Mouse (Mus musculus): Measurements from ENCODE around the gene Zfp747. TPM values are rescaled to one million over a fixed set of nuclear protein-coding genes. Genes with fewer than 3 reads are reported as not detected.
"Not testable (repeated sequence)": the region's sequence is repeated elsewhere in the genome, so short reads cannot be mapped to it uniquely, and the experiment has no call there.

Gene Zfp747
- polyA plus RNA-seq, 1 experiment from 2014 or later = 5.5 TPM

DNA sequence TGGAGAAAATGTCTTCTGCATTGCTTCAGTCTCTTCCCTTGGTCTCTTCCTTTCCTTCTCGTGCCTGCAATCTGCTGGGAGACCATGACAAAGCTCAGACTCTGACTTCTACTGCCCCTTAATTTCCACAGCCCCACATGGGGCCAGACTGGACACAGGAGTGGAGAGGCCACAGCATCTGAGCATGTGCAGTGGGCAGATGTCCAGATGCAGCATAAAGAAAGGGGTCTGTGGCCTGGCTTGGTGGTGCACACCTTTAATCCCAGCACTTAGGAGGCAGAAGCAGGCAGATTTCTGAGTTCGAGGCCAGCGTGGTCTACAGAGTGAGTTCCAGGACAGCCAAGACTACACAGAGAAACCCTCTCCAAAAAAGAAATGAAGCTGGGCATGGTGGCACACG lies 9.7 kb upstream of the Zfp747 start:
- H3K4me2 ChIP-seq (ENCODE audit: low read depth, low read length) = not testable (repeated sequence)
- WGBS = 93% methylated on average over 4 of the region's 4 CpGs

DNA sequence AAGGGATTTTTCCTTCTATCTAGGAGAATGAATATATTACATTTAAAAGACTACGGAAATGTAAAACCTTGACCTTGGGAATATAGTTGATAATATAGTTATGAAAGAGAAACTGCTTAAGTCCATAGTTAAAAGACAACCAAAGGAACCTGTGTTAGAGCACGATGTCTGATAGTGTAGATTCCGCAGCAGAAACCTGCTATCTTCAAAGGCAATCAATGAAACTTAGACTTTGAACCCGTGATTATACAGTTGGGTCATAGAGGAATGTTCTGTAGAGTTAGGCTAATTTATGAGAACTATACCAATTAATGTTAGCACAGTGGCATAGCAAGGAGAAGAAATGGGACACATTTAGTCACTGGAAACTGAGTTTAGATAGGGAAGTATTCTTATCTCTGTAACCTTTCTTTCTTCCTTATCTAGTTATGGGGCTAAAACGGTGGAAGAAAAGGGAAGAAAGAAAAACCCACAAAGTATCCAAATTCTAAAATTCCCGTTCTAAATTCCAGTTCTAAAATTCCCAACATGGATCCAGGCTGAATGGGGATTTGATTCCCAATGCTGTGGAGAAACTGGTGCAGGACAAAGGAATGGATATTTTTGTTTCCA lies 2.6 kb upstream of the Zfp747 start:
- Histone ChIP-seq H3K27me3 (ENCODE audit: control insufficient read depth, insufficient read depth, low read length) (no peaks in the 10 kb centered on the region), H3K9ac (ENCODE audit: low read length) (no peak overlapping the region), H3K4me3 (ENCODE audit: low read length) (no peak overlapping the region), H3K9me3 (replicated peaks; ENCODE audit: control insufficient read depth, low read length) (no peaks in the 10 kb centered on the region), H3K4me1 (ENCODE audit: control insufficient read depth, insufficient read depth, low read length) (no peaks in the 10 kb centered on the region), H3K27ac (ENCODE audit: low read length) (no peak overlapping the region), H3K4me2 (ENCODE audit: low read depth, low read length) (no peak overlapping the region), H3K36me3 (ENCODE audit: control insufficient read depth, insufficient read depth) (peaks cover 8% of the 10 kb centered on the region)
- WGBS = 61% methylated on average over 6 of the region's 6 CpGs
- no peak for ATAC-seq (replicated peaks; ENCODE audit: extremely low read depth, insufficient read depth, low FRiP score)

More for the DNA sequence above, 9.7 kb upstream of the Zfp747 start:
- not testable (repeated sequence) for H3K27me3 ChIP-seq (ENCODE audit: control insufficient read depth, insufficient read depth, low read length); ATAC-seq (replicated peaks; ENCODE audit: extremely low read depth, insufficient read depth, low FRiP score); H3K4me1 ChIP-seq (ENCODE audit: control insufficient read depth, insufficient read depth, low read length); H3K36me3 ChIP-seq (ENCODE audit: control insufficient read depth, insufficient read depth); H3K9ac ChIP-seq (ENCODE audit: low read length); H3K27ac ChIP-seq (ENCODE audit: low read length); H3K4me3 ChIP-seq (ENCODE audit: low read length); H3K9me3 ChIP-seq (replicated peaks; ENCODE audit: control insufficient read depth, low read length)

DNA sequence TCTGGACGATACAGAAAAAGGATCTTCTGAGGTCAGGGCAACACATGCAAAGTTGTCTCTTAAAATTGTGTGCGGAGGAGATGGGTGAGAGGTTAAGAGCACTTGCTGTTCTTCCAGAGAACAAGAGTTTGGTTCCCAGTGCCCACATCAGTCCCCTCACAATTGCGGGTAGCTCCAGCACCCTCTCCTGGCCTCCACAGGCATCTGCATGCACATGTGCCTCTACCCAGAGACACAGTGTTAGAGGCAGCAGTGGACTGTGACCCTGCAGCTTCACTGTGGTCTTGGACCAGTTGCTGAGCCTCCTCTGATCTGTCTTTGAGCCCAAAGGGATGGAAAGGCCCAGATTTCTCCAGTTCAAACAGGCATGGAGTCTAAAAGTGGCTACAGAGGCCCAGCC lies 4.0 kb downstream of the Zfp747 start:
- H3K4me3 ChIP-seq (ENCODE audit: low read length); H3K36me3 ChIP-seq (ENCODE audit: control insufficient read depth, insufficient read depth); H3K27me3 ChIP-seq (ENCODE audit: control insufficient read depth, insufficient read depth, low read length); H3K27ac ChIP-seq (ENCODE audit: low read length); H3K4me2 ChIP-seq (ENCODE audit: low read depth, low read length); ATAC-seq (replicated peaks; ENCODE audit: extremely low read depth, insufficient read depth, low FRiP score); H3K4me1 ChIP-seq (ENCODE audit: control insufficient read depth, insufficient read depth, low read length); H3K9me3 ChIP-seq (replicated peaks; ENCODE audit: control insufficient read depth, low read length); H3K9ac ChIP-seq (ENCODE audit: low read length): not testable (repeated sequence)
- 79% methylated on average over 3 of the region's 3 CpGs for WGBS

DNA sequence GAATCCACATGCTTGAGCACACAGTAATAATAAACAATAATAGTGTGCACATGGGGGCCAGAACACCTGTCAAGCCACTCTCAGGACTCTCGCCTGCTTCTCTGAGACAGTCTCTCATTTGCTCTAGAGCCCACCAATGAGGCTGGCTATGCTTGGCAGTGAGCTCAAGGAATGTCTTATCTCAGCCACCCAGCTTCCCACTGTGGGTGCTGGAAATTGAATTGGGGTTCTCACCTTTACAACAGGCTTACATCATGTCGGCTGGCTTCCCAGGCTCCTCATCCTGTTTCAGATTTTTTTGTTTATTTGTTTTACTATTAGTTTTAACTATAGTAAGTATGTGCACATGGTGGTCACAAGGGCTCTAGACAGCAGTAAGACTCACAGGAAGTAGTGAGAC lies 4.6 kb downstream of the Zfp747 start:
- Histone ChIP-seq H3K27me3 (ENCODE audit: control insufficient read depth, insufficient read depth, low read length) (no peaks in the 10 kb centered on the region), H3K4me2 (ENCODE audit: low read depth, low read length) (no peak overlapping the region), H3K4me1 (ENCODE audit: control insufficient read depth, insufficient read depth, low read length) (no peaks in the 10 kb centered on the region), H3K9ac (ENCODE audit: low read length) (no peak overlapping the region), H3K9me3 (replicated peaks; ENCODE audit: control insufficient read depth, low read length) (no peaks in the 10 kb centered on the region), H3K4me3 (ENCODE audit: low read length) (no peak overlapping the region), H3K27ac (ENCODE audit: low read length) (no peak overlapping the region), H3K36me3 (ENCODE audit: control insufficient read depth, insufficient read depth) (peaks cover 6% of the 10 kb centered on the region)
- ATAC-seq (replicated peaks; ENCODE audit: extremely low read depth, insufficient read depth, low FRiP score) = no peak
- 65% methylated on average over 2 of the region's 2 CpGs for WGBS

DNA sequence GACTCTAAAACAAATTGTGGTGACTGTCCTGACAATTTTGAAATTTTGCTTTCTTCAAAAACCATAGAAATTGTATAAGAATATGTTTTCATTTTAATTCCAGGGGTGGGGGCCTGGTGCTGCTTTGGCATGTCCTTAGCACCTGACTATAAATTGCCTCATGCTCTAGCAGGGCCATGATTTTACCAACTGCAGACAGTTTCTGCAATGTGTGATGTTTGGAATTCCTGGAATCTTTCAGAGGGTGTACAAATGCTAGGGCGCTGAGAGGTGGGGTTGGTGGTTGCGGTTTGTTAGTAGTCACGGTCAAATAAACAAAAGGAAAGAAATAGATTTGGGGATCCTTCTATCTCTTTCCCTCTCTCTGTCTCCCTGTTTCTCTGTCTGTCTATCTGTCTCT lies 9.6 kb downstream of the Zfp747 start:
- Histone ChIP-seq H3K27me3 (ENCODE audit: control insufficient read depth, insufficient read depth, low read length) (peaks cover 11% of the 10 kb centered on the region), H3K9me3 (replicated peaks; ENCODE audit: control insufficient read depth, low read length) (no peaks in the 10 kb centered on the region), H3K4me2 (ENCODE audit: low read depth, low read length) (no peak overlapping the region), H3K4me1 (ENCODE audit: control insufficient read depth, insufficient read depth, low read length) (no peaks in the 10 kb centered on the region; the same call in 1 of the 2 replicates), H3K27ac (ENCODE audit: low read length) (no peak overlapping the region), H3K36me3 (ENCODE audit: control insufficient read depth, insufficient read depth) (no peaks in the 10 kb centered on the region), H3K4me3 (ENCODE audit: low read length) (no peak overlapping the region), H3K9ac (ENCODE audit: low read length) (no peak overlapping the region)
- 54% methylated on average over 3 of the region's 3 CpGs for WGBS
- ATAC-seq (replicated peaks; ENCODE audit: extremely low read depth, insufficient read depth, low FRiP score) = no peak

DNA sequence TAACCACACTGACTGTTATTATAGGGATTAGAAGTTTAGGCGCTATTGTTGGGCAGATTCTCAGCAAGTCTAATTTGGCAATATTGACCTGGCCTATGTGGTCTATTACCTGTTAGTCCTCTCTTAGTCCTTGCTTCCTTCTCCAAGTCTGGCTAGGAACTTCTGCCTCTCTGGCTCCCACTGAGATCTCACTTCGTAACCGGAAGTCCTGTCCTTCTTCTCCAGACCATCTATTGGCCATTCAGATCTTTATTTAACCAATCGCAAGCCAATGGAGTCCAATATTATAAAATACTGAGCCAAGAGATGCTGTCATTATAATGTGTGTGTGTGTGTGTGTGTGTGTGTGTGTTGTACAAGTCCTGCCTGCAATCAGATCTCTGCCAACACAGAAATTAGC lies 11.7 kb downstream of the Zfp747 start:
- H3K4me2 ChIP-seq (ENCODE audit: low read depth, low read length) = peak overlapping the region; percentile 64
- WGBS = 64% methylated on average over 4 of the region's 4 CpGs
- ATAC-seq (replicated peaks; ENCODE audit: extremely low read depth, insufficient read depth, low FRiP score) = no peak
- H3K36me3 ChIP-seq (ENCODE audit: control insufficient read depth, insufficient read depth) = no peaks in the 10 kb centered on the region
- no peaks in the 10 kb centered on the region; the same call in 1 of the 2 replicates for H3K4me1 ChIP-seq (ENCODE audit: control insufficient read depth, insufficient read depth, low read length)
- H3K27ac ChIP-seq (ENCODE audit: low read length) = no peak overlapping the region
- peaks cover 20% of the 10 kb centered on the region for H3K27me3 ChIP-seq (ENCODE audit: control insufficient read depth, insufficient read depth, low read length)
- H3K4me3 ChIP-seq (ENCODE audit: low read length) = peak overlapping the region; percentile 37
- H3K9ac ChIP-seq (ENCODE audit: low read length) = no peak overlapping the region
- no peaks in the 10 kb centered on the region for H3K9me3 ChIP-seq (replicated peaks; ENCODE audit: control insufficient read depth, low read length)

DNA sequence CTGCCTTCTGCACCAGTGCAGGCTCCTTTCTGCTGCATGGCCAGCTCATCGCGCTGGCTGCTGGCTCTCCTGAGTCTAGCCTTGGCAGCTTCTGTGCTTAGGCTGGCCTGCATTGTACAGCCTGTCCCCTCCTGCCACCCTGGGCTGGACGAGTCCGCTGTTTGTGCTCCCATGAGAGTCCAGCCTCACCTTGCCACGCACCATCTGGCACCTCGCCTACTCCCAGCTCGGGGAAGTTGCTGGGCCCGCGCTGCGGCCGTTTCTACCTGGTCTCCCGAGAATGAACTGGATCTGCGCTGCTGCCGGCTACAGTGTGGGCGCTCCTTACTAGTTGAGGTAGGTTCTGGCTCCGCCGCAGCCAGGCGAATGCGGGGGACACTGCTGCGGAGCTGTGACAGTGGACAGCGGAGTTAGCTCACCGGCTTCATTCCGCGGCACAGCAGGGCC lies 12.4 kb downstream of the Zfp747 start:
- no peaks in the 10 kb centered on the region for H3K36me3 ChIP-seq (ENCODE audit: control insufficient read depth, insufficient read depth)
- ATAC-seq (replicated peaks; ENCODE audit: extremely low read depth, insufficient read depth, low FRiP score) = no peak

DNA sequence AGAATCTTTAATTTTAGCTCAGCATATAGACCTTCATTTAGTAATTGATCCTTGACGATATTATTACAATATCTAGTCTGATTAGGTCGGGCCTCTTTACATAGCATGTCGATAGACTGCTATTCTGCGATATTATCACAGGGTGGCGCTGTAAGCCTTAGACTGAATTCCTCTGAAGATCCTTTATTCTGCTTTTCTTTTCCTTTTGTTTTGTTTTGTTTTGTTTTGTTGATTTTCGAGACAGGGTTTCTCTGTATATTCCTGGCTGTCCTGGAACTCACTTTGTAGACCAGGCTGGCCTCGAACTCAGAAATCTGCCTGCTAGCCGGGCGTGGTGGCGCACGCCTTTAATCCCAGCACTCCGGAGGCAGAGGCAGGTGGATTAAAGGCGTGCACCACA lies 13.4 kb downstream of the Zfp747 start:
- not testable (repeated sequence) for H3K4me1 ChIP-seq (ENCODE audit: control insufficient read depth, insufficient read depth, low read length); H3K36me3 ChIP-seq (ENCODE audit: control insufficient read depth, insufficient read depth); H3K9ac ChIP-seq (ENCODE audit: low read length); ATAC-seq (replicated peaks; ENCODE audit: extremely low read depth, insufficient read depth, low FRiP score); H3K27ac ChIP-seq (ENCODE audit: low read length); H3K9me3 ChIP-seq (replicated peaks; ENCODE audit: control insufficient read depth, low read length)
- WGBS = 23% methylated on average over 13 of the region's 13 CpGs
- Histone ChIP-seq H3K4me2 (ENCODE audit: low read depth, low read length) (peak overlapping the region; percentile 44), H3K4me3 (ENCODE audit: low read length) (peak overlapping the region; percentile 23), H3K27me3 (ENCODE audit: control insufficient read depth, insufficient read depth, low read length) (peaks cover 20% of the 10 kb centered on the region)

More for the DNA sequence above, 12.4 kb downstream of the Zfp747 start:
- Histone ChIP-seq H3K27me3 (ENCODE audit: control insufficient read depth, insufficient read depth, low read length) (peaks cover 20% of the 10 kb centered on the region), H3K4me1 (ENCODE audit: control insufficient read depth, insufficient read depth, low read length) (no peaks in the 10 kb centered on the region; the same call in 1 of the 2 replicates), H3K4me2 (ENCODE audit: low read depth, low read length) (peak overlapping the region; percentile 64), H3K4me3 (ENCODE audit: low read length) (peak overlapping the region; percentile 37), H3K9me3 (replicated peaks; ENCODE audit: control insufficient read depth, low read length) (no peaks in the 10 kb centered on the region), H3K9ac (ENCODE audit: low read length) (peak overlapping the region; percentile 50), H3K27ac (ENCODE audit: low read length) (no peak overlapping the region)
- WGBS = 4% methylated on average over 24 of the region's 24 CpGs

DNA sequence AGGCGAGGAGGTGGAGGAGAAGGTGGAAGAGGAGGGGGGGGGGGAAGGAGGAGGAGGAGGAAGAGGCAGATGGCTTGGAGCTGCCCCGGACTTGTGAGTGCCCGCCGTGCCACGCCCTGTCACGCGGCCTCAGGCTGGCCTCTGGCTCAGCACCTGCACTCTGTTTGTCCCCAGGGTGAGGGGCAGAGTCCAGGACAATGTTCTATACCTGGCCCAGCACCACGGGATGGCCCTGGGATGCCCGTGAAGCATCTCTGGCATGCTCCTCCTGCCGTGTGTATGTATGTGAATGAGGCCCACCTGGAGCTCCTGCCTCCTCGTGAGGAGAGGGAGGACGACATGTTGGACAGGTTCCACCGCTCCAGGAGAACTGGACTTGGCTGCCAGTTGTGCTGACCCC lies 14.4 kb downstream of the Zfp747 start:
- Histone ChIP-seq H3K4me2 (ENCODE audit: low read depth, low read length) (no peak overlapping the region), H3K9me3 (replicated peaks; ENCODE audit: control insufficient read depth, low read length) (no peaks in the 10 kb centered on the region), H3K27me3 (ENCODE audit: control insufficient read depth, insufficient read depth, low read length) (peaks cover 20% of the 10 kb centered on the region), H3K27ac (ENCODE audit: low read length) (no peak overlapping the region), H3K4me3 (ENCODE audit: low read length) (no peak overlapping the region), H3K4me1 (ENCODE audit: control insufficient read depth, insufficient read depth, low read length) (no peaks in the 10 kb centered on the region; the same call in 1 of the 2 replicates), H3K9ac (ENCODE audit: low read length) (no peak overlapping the region), H3K36me3 (ENCODE audit: control insufficient read depth, insufficient read depth) (no peaks in the 10 kb centered on the region)
- ATAC-seq (replicated peaks; ENCODE audit: extremely low read depth, insufficient read depth, low FRiP score) = no peak
- 48% methylated on average over 13 of the region's 13 CpGs for WGBS

Data from heart, embryonic 16.5 days (tissue).